Mouse (Mus musculus): Measurements from ENCODE around the gene Fars2.

DNA sequence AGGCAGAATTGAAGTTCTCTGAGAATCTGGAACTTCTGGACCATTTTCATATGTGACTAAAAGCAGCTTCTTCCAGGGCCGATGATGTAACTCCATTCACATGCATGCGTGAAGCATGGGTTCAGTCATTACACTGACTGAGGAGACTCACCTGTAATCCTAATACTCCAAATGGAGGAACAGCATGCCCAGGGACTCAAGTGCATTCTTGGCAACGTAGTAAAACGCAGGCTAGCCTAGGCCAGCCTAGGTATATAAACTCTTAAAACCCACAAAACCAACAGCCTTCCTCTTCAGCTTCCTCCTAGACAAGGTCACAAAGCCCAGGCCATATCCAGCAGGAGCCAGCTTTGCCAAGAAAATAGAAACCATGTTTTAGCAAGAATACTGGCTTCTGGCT is 57.6 kb downstream of the Fars2 start:
- no peak for TF ChIP-seq CTCF (IDR thresholded peaks at IDR 0.05; ENCODE audit: insufficient read depth, low read length)
- TF ChIP-seq POLR2A (IDR thresholded peaks at IDR 0.05; ENCODE audit: borderline replicate concordance, extremely low read depth, low read depth, low read length) = no peak
